In the genomic region with DNA sequence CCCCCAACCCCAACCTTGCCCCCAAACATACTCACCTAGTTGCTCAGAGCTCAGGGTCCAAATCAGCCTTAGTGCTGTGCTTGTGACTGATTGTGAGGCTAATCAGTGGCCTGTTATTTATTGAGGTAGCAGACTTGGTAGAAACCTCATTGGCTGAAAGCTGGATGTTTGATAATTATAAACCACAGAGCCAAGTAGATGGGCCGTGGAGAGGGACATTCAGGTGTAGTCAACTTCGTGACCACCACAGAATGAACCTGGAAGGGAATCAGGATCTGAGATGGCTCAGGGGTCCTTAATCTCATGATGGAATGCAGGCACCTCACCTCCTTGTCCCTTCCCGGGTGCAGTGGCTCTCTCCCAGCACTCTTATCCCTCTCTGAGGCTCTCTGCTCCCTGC, we compare ENCODE assay signal across 9 mouse cellular contexts. TPM values are rescaled to one million over a fixed set of nuclear protein-coding genes. Genes with fewer than 3 reads are reported as not detected.
"Had no signal": no experiment of that assay in that cellular context is flagged by ENCODE, and none has a peak within 500 bp of the region (broad histone marks: within the 10 kb centered on the region; RNA-seq: fewer than 3 reads in every experiment).

No protein-coding gene starts in this region.

RNA-seq across cellular contexts. Expression of a gene that starts 11.0 kb away (rescaled TPM):
- polyA plus RNA-seq: neural tube, embryonic 13.5 days; neural tube, embryonic 14.5 days; neural tube, embryonic 15.5 days; stomach, embryonic 14.5 days; stomach, embryonic 15.5 days; stomach, embryonic 16.5 days; stomach, postnatal 0 days; thymus, postnatal 0 days had no signal

RNA-seq across cellular contexts. Expression of a gene that starts 11.0 kb away (rescaled TPM):
- polyA plus RNA-seq: neural tube, embryonic 14.5 days; stomach, embryonic 14.5 days; stomach, embryonic 15.5 days; stomach, embryonic 16.5 days; thymus, postnatal 0 days had no signal

RNA-seq across cellular contexts. Expression of a gene that starts 22.1 kb away (rescaled TPM):
- polyA plus RNA-seq: neural tube, embryonic 13.5 days; neural tube, embryonic 14.5 days; neural tube, embryonic 15.5 days; stomach, embryonic 14.5 days; stomach, postnatal 0 days; thymus, postnatal 0 days had no signal

RNA-seq across cellular contexts. Expression of a gene that starts 44.2 kb away (rescaled TPM):
- polyA plus RNA-seq: stomach, embryonic 14.5 days; stomach, postnatal 0 days; thymus, adult 2 months; thymus, postnatal 0 days had no signal

RNA-seq across cellular contexts. Expression of a gene that starts 59.2 kb away (rescaled TPM):
- polyA plus RNA-seq: neural tube, embryonic 13.5 days; neural tube, embryonic 14.5 days; neural tube, embryonic 15.5 days; stomach, embryonic 14.5 days; stomach, postnatal 0 days had no signal
